8 mouse cellular contexts compared by ENCODE assay signal in genomic region chr11:83473235-83474016, GRCm38 (mm10). TPM values are rescaled to one million over a fixed set of nuclear protein-coding genes. Genes with fewer than 3 reads are reported as not detected.
DNase-seq lines count a peak whose midpoint lies in the region; ATAC-seq and TF ChIP-seq lines count a peak whose summit lies in the region.

No protein-coding gene starts in this region.

- peak overlapping the region; percentile 97 for H3K9ac ChIP-seq in heart, embryonic 12.5 days
- H3K9ac ChIP-seq in embryonic facial prominence, embryonic 13.5 days = peak overlapping the region; percentile 95
- peak overlapping the region; percentile 73 for H3K9ac ChIP-seq in intestine, postnatal 0 days (ENCODE audit: low read depth, low read length)

- H3K4me1 ChIP-seq in heart, embryonic 12.5 days (replicated peaks) = peaks cover 20% of the 10 kb centered on the region
- peaks cover 24% of the 10 kb centered on the region for H3K4me1 ChIP-seq in G1E (ENCODE audit: insufficient read depth, low read depth, low read length)
- peaks cover 14% of the 10 kb centered on the region for H3K4me1 ChIP-seq in embryonic facial prominence, embryonic 13.5 days
- H3K4me1 ChIP-seq in intestine, postnatal 0 days (replicated peaks; ENCODE audit: control insufficient read depth, insufficient read depth, low read length) = 0 out of 2 replicates have a peak, but pooled peaks cover 4% of the 10 kb centered on the region
- peaks cover 31% of the 10 kb centered on the region for H3K4me1 ChIP-seq in megakaryocyte, embryonic 14.5 days

- H3K4me3 ChIP-seq in heart, embryonic 12.5 days = peak overlapping the region; percentile 99
- peak overlapping the region; percentile 88 for H3K4me3 ChIP-seq in G1E (ENCODE audit: low read depth, low read length)
- peak overlapping the region; percentile 91 for H3K4me3 ChIP-seq in embryonic facial prominence, embryonic 13.5 days
- peak overlapping the region; percentile 78 for H3K4me3 ChIP-seq in intestine, postnatal 0 days (ENCODE audit: low read depth, low read length)
- H3K4me3 ChIP-seq in megakaryocyte, embryonic 14.5 days (replicated peaks) = peak overlapping the region; percentile 93

- no peak for TF ChIP-seq CTCF in G1E (IDR thresholded peaks at IDR 0.05; ENCODE audit: low read depth, low read length)
- no peak for TF ChIP-seq CTCF in intestine, postnatal 0 days (IDR thresholded peaks at IDR 0.05; ENCODE audit: low read depth)

- peaks cover 19% of the 10 kb centered on the region; the same call in 1 of the 2 replicates for H3K36me3 ChIP-seq in heart, embryonic 12.5 days
- peaks cover 21% of the 10 kb centered on the region for H3K36me3 ChIP-seq in G1E (replicated peaks)
- peaks cover 12% of the 10 kb centered on the region for H3K36me3 ChIP-seq in embryonic facial prominence, embryonic 13.5 days
- H3K36me3 ChIP-seq in intestine, postnatal 0 days (ENCODE audit: control insufficient read depth, insufficient read depth) = no peaks in the 10 kb centered on the region
- H3K36me3 ChIP-seq in megakaryocyte, embryonic 14.5 days (replicated peaks; ENCODE audit: low read length) = peaks cover 16% of the 10 kb centered on the region

- H3K9me3 ChIP-seq in heart, embryonic 12.5 days (replicated peaks) = no peaks in the 10 kb centered on the region; the same call in 1 of the 2 replicates
- no peaks in the 10 kb centered on the region for H3K9me3 ChIP-seq in G1E (replicated peaks)
- no peaks in the 10 kb centered on the region for H3K9me3 ChIP-seq in embryonic facial prominence, embryonic 13.5 days
- H3K9me3 ChIP-seq in intestine, postnatal 0 days (ENCODE audit: control insufficient read depth) = no peaks in the 10 kb centered on the region
- peaks cover 10% of the 10 kb centered on the region for H3K9me3 ChIP-seq in megakaryocyte, embryonic 14.5 days

- intact Hi-C loops in heart, postnatal 36 days (cut with DNase I) = no loop called here
- intact Hi-C loops in left cerebral cortex, postnatal 14 days (cut with DNase I) = no loop called here

- WGBS in heart, embryonic 12.5 days = under 1% methylated on average over 45 of the region's 52 CpGs
- under 1% methylated on average over 52 of the region's 52 CpGs for WGBS in embryonic facial prominence, embryonic 13.5 days
- under 1% methylated on average over 49 of the region's 52 CpGs for WGBS in intestine, postnatal 0 days

- peak; percentile 83 for ATAC-seq in heart, embryonic 12.5 days (ENCODE audit: insufficient number of reproducible peaks, low FRiP score)
- no peak for ATAC-seq in G1E (ENCODE audit: extremely low read depth, insufficient number of reproducible peaks, low FRiP score, poor library complexity, severe bottlenecking)
- peak; percentile 86 for ATAC-seq in embryonic facial prominence, embryonic 13.5 days (ENCODE audit: insufficient number of reproducible peaks, insufficient read depth, low FRiP score, low TSS enrichment, low read depth)
- ATAC-seq in intestine, postnatal 0 days = peak; percentile 74

- DNase-seq in heart, postnatal 36 days = no peak
- peak; percentile 21 for DNase-seq in G1E (ENCODE audit: low spot score)
- DNase-seq in right cerebral cortex, postnatal 10 days (ENCODE audit: low spot score in 2 of 2) = no peak
- no peak for DNase-seq in left cerebral cortex, postnatal 14 days (ENCODE audit: low spot score in 2 of 2)

- H3K27me3 ChIP-seq in heart, embryonic 12.5 days (replicated peaks) = no peaks in the 10 kb centered on the region
- H3K27me3 ChIP-seq in G1E (ENCODE audit: insufficient read depth, low read length) = peaks cover 2% of the 10 kb centered on the region; the same call in 1 of the 2 replicates
- H3K27me3 ChIP-seq in embryonic facial prominence, embryonic 13.5 days = no peaks in the 10 kb centered on the region
- no peaks in the 10 kb centered on the region for H3K27me3 ChIP-seq in intestine, postnatal 0 days (replicated peaks; ENCODE audit: control insufficient read depth, insufficient read depth, low read length)
- peaks cover 9% of the 10 kb centered on the region for H3K27me3 ChIP-seq in megakaryocyte, embryonic 14.5 days (replicated peaks)

- peak overlapping the region; percentile 92 for H3K4me2 ChIP-seq in heart, embryonic 12.5 days
- H3K4me2 ChIP-seq in embryonic facial prominence, embryonic 13.5 days = peak overlapping the region; percentile 90
- H3K4me2 ChIP-seq in intestine, postnatal 0 days (replicated peaks; ENCODE audit: low read depth) = peak overlapping the region; percentile 82

- H3K27ac ChIP-seq in heart, embryonic 12.5 days (ENCODE audit: poor library complexity, severe bottlenecking) = peak overlapping the region; percentile 90
- peak overlapping the region; percentile 98 for H3K27ac ChIP-seq in embryonic facial prominence, embryonic 13.5 days
- H3K27ac ChIP-seq in intestine, postnatal 0 days (ENCODE audit: low read depth, low read length) = peak overlapping the region; percentile 97

RNA-seq across cellular contexts. Expression of gene Taf15, which starts 0.5 kb away (rescaled TPM):
- 12.1 and 12.9 TPM in 2 replicates for polyA plus RNA-seq in heart, embryonic 12.5 days (2016; fragmentation: Nextera tagmentation; extraction: Ambion mirVana)
- 10 to 100 TPM; 35.2 to 40.8 TPM for total RNA-seq in heart, postnatal 36 days (2021)
- total RNA-seq in G1E (2014; fragmentation: Nextera tagmentation) (99.5 and 106 TPM in 2 replicates), G1E (2017) (22.7 and 29.9 TPM in 2 replicates)
- polyA plus RNA-seq in G1E (2012) = 41.8 and 47.1 TPM in 2 replicates
- polyA plus RNA-seq in embryonic facial prominence, embryonic 13.5 days (2015; fragmentation: Nextera tagmentation; extraction: Ambion mirVana) = 17.9 and 21.9 TPM in 2 replicates
- 5.4 and 7.3 TPM in 2 replicates for polyA plus RNA-seq in intestine, postnatal 0 days (2015; fragmentation: Nextera tagmentation; extraction: Ambion mirVana)
- 8.7 and 97.3 TPM in 2 replicates for polyA plus RNA-seq in megakaryocyte, embryonic 14.5 days (2012; ENCODE audit: insufficient read depth, low replicate concordance)
- 10 to 100 TPM; 52.0 to 62.1 TPM for total RNA-seq in left cerebral cortex, postnatal 14 days (2021)

RNA-seq across cellular contexts. Expression of gene Mmp28, which starts 10.6 kb away (rescaled TPM):
- 3.4 and 3.5 TPM in 2 replicates for polyA plus RNA-seq in heart, embryonic 12.5 days (2016; fragmentation: Nextera tagmentation; extraction: Ambion mirVana)
- 1 to 10 TPM; 4.6 to 6.6 TPM for total RNA-seq in heart, postnatal 36 days (2021)
- total RNA-seq in G1E (2014; fragmentation: Nextera tagmentation) (not detected in 2 replicates), G1E (2017) (0.06 and 0.11 TPM in 2 replicates)
- not detected in 2 replicates for polyA plus RNA-seq in G1E (2012)
- polyA plus RNA-seq in embryonic facial prominence, embryonic 13.5 days (2015; fragmentation: Nextera tagmentation; extraction: Ambion mirVana) = 2.6 and 2.9 TPM in 2 replicates
- 1.6 and 2.1 TPM in 2 replicates for polyA plus RNA-seq in intestine, postnatal 0 days (2015; fragmentation: Nextera tagmentation; extraction: Ambion mirVana)
- 1.3 TPM in 1 of 2 replicates, not detected in the other for polyA plus RNA-seq in megakaryocyte, embryonic 14.5 days (2012; ENCODE audit: insufficient read depth, low replicate concordance)
- 1 to 10 TPM; 3.9 to 5.8 TPM for total RNA-seq in left cerebral cortex, postnatal 14 days (2021)

RNA-seq across cellular contexts. Expression of gene 1700020L24Rik, which starts 35.9 kb away (rescaled TPM):
- polyA plus RNA-seq in heart, embryonic 12.5 days (2016; fragmentation: Nextera tagmentation; extraction: Ambion mirVana) = 1.4 and 1.6 TPM in 2 replicates
- not detected for total RNA-seq in heart, postnatal 36 days (2021)
- total RNA-seq in G1E (2014; fragmentation: Nextera tagmentation) = not detected in 2 replicates
- not detected in 2 replicates for total RNA-seq in G1E (2017)
- not detected in 2 replicates for polyA plus RNA-seq in G1E (2012)
- polyA plus RNA-seq in embryonic facial prominence, embryonic 13.5 days (2015; fragmentation: Nextera tagmentation; extraction: Ambion mirVana) = 0.32 and 0.76 TPM in 2 replicates
- polyA plus RNA-seq in intestine, postnatal 0 days (2015; fragmentation: Nextera tagmentation; extraction: Ambion mirVana) = 0.76 and 1.5 TPM in 2 replicates
- polyA plus RNA-seq in megakaryocyte, embryonic 14.5 days (2012; ENCODE audit: insufficient read depth, low replicate concordance) = 2.3 TPM in 1 of 2 replicates, not detected in the other
- total RNA-seq in left cerebral cortex, postnatal 14 days (2021) = not detected

RNA-seq across cellular contexts. Expression of gene Gas2l2, which starts 44.2 kb away (rescaled TPM):
- 0.32 TPM in 1 of 2 replicates, not detected in the other for polyA plus RNA-seq in heart, embryonic 12.5 days (2016; fragmentation: Nextera tagmentation; extraction: Ambion mirVana)
- not detected for total RNA-seq in heart, postnatal 36 days (2021)
- not detected in 2 replicates for total RNA-seq in G1E (2014; fragmentation: Nextera tagmentation)
- total RNA-seq in G1E (2017) = 0.05 and 0.06 TPM in 2 replicates
- polyA plus RNA-seq in G1E (2012) = not detected in 2 replicates
- 0.07 TPM in 1 of 2 replicates, not detected in the other for polyA plus RNA-seq in embryonic facial prominence, embryonic 13.5 days (2015; fragmentation: Nextera tagmentation; extraction: Ambion mirVana)
- polyA plus RNA-seq in intestine, postnatal 0 days (2015; fragmentation: Nextera tagmentation; extraction: Ambion mirVana) = 0.51 and 0.65 TPM in 2 replicates
- polyA plus RNA-seq in megakaryocyte, embryonic 14.5 days (2012; ENCODE audit: insufficient read depth, low replicate concordance) = not detected in 2 replicates
- under 1 TPM in 1 of 2 experiments, not detected in 1; 0.34 TPM for total RNA-seq in left cerebral cortex, postnatal 14 days (2021)

RNA-seq across cellular contexts. Expression of gene Heatr9, which starts 48.5 kb away (rescaled TPM):
- not detected in 2 replicates for polyA plus RNA-seq in heart, embryonic 12.5 days (2016; fragmentation: Nextera tagmentation; extraction: Ambion mirVana)
- not detected for total RNA-seq in heart, postnatal 36 days (2021)
- total RNA-seq in G1E (2014; fragmentation: Nextera tagmentation) = not detected in 2 replicates
- not detected in 2 replicates for total RNA-seq in G1E (2017)
- polyA plus RNA-seq in G1E (2012) = not detected in 2 replicates
- polyA plus RNA-seq in embryonic facial prominence, embryonic 13.5 days (2015; fragmentation: Nextera tagmentation; extraction: Ambion mirVana) = not detected in 2 replicates
- polyA plus RNA-seq in intestine, postnatal 0 days (2015; fragmentation: Nextera tagmentation; extraction: Ambion mirVana) = not detected in 2 replicates
- polyA plus RNA-seq in megakaryocyte, embryonic 14.5 days (2012; ENCODE audit: insufficient read depth, low replicate concordance) = not detected in 2 replicates
- not detected for total RNA-seq in left cerebral cortex, postnatal 14 days (2021)
